Mouse (Mus musculus) right cerebral cortex, postnatal 14 days (tissue): ENCODE measurements around the gene Gpbar1.
A peak's percentile ranks its signal among the peaks of the same experiment; 100 is the strongest.
"Not testable (repeated sequence)": the region's sequence is repeated elsewhere in the genome, so short reads cannot be mapped to it uniquely, and the experiment has no call there.

Experiments used
- DNase-seq: peaks from one replicate; pipeline ENCODE4 v3.0.0; 2022

Gene Gpbar1

GRCm38 (mm10) chr1:74296477-74296876 lies 18.1 kb downstream of the Gpbar1 start:
- no peak for DNase-seq

GRCm38 (mm10) chr1:74297269-74297668 lies 18.9 kb downstream of the Gpbar1 start:
- no peak for DNase-seq

- no peak for DNase-seq
Observed at GRCm38 (mm10) chr1:74298157-74298750, 19.9 kb downstream of the Gpbar1 start.

- DNase-seq: no peak
Observed at GRCm38 (mm10) chr1:74298996-74299395, 20.6 kb downstream of the Gpbar1 start.

GRCm38 (mm10) chr1:74300347-74301110 lies 22.2 kb downstream of the Gpbar1 start:
- no peak for DNase-seq

- no peak for DNase-seq
Observed at GRCm38 (mm10) chr1:74302229-74302628, 23.9 kb downstream of the Gpbar1 start.

- DNase-seq: no peak
Observed at GRCm38 (mm10) chr1:74302835-74303234, 24.5 kb downstream of the Gpbar1 start.

GRCm38 (mm10) chr1:74303509-74304338 lies 25.4 kb downstream of the Gpbar1 start:
- DNase-seq: peak; percentile 46

- no peak for DNase-seq
Observed at GRCm38 (mm10) chr1:74304339-74304790, 26.0 kb downstream of the Gpbar1 start.

GRCm38 (mm10) chr1:74304946-74305345 lies 26.6 kb downstream of the Gpbar1 start:
- no peak for DNase-seq

GRCm38 (mm10) chr1:74305522-74305921 lies 27.2 kb downstream of the Gpbar1 start, which contains the start of gene Tmbim1:
Tmbim1 (minus strand) TSS chr1:74305622.
- no peak for DNase-seq

GRCm38 (mm10) chr1:74307146-74307545 lies 28.8 kb downstream of the Gpbar1 start:
- no peak for DNase-seq

GRCm38 (mm10) chr1:74308001-74308964 lies 29.9 kb downstream of the Gpbar1 start:
- no peak for DNase-seq

GRCm38 (mm10) chr1:74309767-74310166 lies 31.4 kb downstream of the Gpbar1 start:
- no peak for DNase-seq

GRCm38 (mm10) chr1:74313049-74313692 lies 34.8 kb downstream of the Gpbar1 start:
- DNase-seq: peak; percentile 55

GRCm38 (mm10) chr1:74314796-74315195 lies 36.4 kb downstream of the Gpbar1 start:
- no peak for DNase-seq

GRCm38 (mm10) chr1:74316114-74316827 lies 37.9 kb downstream of the Gpbar1 start:
- no peak for DNase-seq

GRCm38 (mm10) chr1:74318711-74319110 lies 40.4 kb downstream of the Gpbar1 start:
- DNase-seq: no peak

GRCm38 (mm10) chr1:74321396-74321795 lies 43.0 kb downstream of the Gpbar1 start:
- DNase-seq: no peak

GRCm38 (mm10) chr1:74326916-74327315 lies 48.6 kb downstream of the Gpbar1 start:
- DNase-seq: not testable (repeated sequence)
